Mouse (Mus musculus) heart, embryonic 14.5 days (tissue): ENCODE data around the gene Arih1. TPM values are rescaled to one million over a fixed set of nuclear protein-coding genes. Genes with fewer than 3 reads are reported as not detected.

Experiments used
- ATAC-seq: fragments of 200-750 bp; cut with Nextera tagmentation; 2 replicates; pipeline ENCODE4 v1.8.0; 2017; ENCODE audit warnings: low read depth, moderate TSS enrichment; ENCODE audit not compliant: insufficient number of reproducible peaks, insufficient read depth, low FRiP score
- H3K27ac ChIP-seq, 2 experiments: fragments of 200-500 bp in 1 of 2; fragments of 300-500 bp in 1 of 2; sonication (generic) in 1 of 2; replicated peaks in 1 of 2; 2 replicates each; pipeline ENCODE4 v1.5.1; 2012 to 2014; ENCODE audit warnings: low read depth in 2 of 2, low read length in 2 of 2, control low read depth in 1 of 2, mild to moderate bottlenecking in 1 of 2, mixed read lengths in 1 of 2; ENCODE audit not compliant: control insufficient read depth in 1 of 2, insufficient read depth in 1 of 2
- H3K27me3 ChIP-seq: fragments of 300-500 bp; sonication (generic); 2 replicates; pipeline ENCODE4 v1.6.1; 2014; ENCODE audit warnings: mild to moderate bottlenecking, low read length, control low read depth; ENCODE audit not compliant: control insufficient read depth, insufficient read depth
- H3K36me3 ChIP-seq: fragments of 300-500 bp; sonication (generic); 2 replicates; pipeline ENCODE4 v1.6.1; 2014; ENCODE audit warnings: mild to moderate bottlenecking, control low read depth, low read length, mixed read lengths; ENCODE audit not compliant: control insufficient read depth, insufficient read depth
- H3K4me1 ChIP-seq, 2 experiments: fragments of 200-500 bp in 1 of 2; fragments of 300-500 bp in 1 of 2; sonication (generic) in 1 of 2; 2 replicates each; pipeline ENCODE4 v1.6.1; 2012 to 2014; ENCODE audit warnings: low read length in 2 of 2, control low read depth in 1 of 2, mixed read lengths in 1 of 2; ENCODE audit not compliant: control insufficient read depth in 2 of 2, insufficient read depth in 2 of 2
- H3K4me2 ChIP-seq: fragments of 300-500 bp; sonication (generic); 2 replicates; pipeline ENCODE4 v1.6.1; 2014; ENCODE audit warnings: mild to moderate bottlenecking, low read length
- H3K4me3 ChIP-seq, 2 experiments: fragments of 200-500 bp in 1 of 2; fragments of 300-500 bp in 1 of 2; sonication (generic) in 1 of 2; 2 replicates each; pipeline ENCODE4 v1.5.1; 2012 to 2014; ENCODE audit warnings: low read length in 2 of 2, mild to moderate bottlenecking in 2 of 2, control low read depth in 1 of 2, low read depth in 1 of 2, moderate library complexity in 1 of 2; ENCODE audit not compliant: control insufficient read depth in 1 of 2, insufficient read depth in 1 of 2
- H3K9ac ChIP-seq: fragments of 300-500 bp; sonication (generic); 2 replicates; pipeline ENCODE4 v1.6.1; 2014; ENCODE audit warnings: mild to moderate bottlenecking, low read length
- H3K9me3 ChIP-seq: fragments of 300-500 bp; sonication (generic); 2 replicates; pipeline ENCODE4 v1.6.1; 2016; ENCODE audit warnings: low read length, control low read depth; ENCODE audit not compliant: control insufficient read depth
- WGBS: fragments of 180-500 bp; shearing (Covaris S2); extraction: QIAGEN DNeasy Blood & Tissue Kit; methylation state at CpG from one replicate; pipeline ENCODE4 v1.1.7; 2014; 5-methylcytosine and 5-hydroxymethylcytosine counted together
- polyA plus RNA-seq: library from polyadenylated mRNA; unstranded; fragments of >200 nt; fragmentation: Nextera tagmentation; extraction: Ambion mirVana; gene quantifications from 2 replicates; pipeline ENCODE4 v1.2.1, GENCODE M21; 2014

The Arih1 gene
- polyA plus RNA-seq, 1 experiment from 2014 or later, result 18.3 TPM

- H3K4me3 ChIP-seq, result no peak overlapping the region
- no peak overlapping the region for H3K4me2 ChIP-seq
- no peaks in the 10 kb centered on the region for H3K27me3 ChIP-seq
- 83% methylated on average over 2 of the region's 2 CpGs for WGBS
- no peak for ATAC-seq
- no peaks in the 10 kb centered on the region for H3K36me3 ChIP-seq
- H3K9me3 ChIP-seq, result no peaks in the 10 kb centered on the region
- no peak overlapping the region for H3K9ac ChIP-seq
- H3K27ac ChIP-seq, result no peak overlapping the region
- H3K4me1 ChIP-seq, result peaks cover 4 to 8% of the 10 kb centered on the region in 2 experiments
Observed at GRCm38 (mm10) chr9:59519396-59519795, 33.0 kb upstream of the Arih1 start.

GRCm38 (mm10) chr9:59518976-59519375 is 32.6 kb upstream of the Arih1 start:
- no peak overlapping the region; a peak in 2 of 4 replicates for H3K27ac ChIP-seq
- WGBS, result 26% methylated on average over 5 of the region's 5 CpGs

GRCm38 (mm10) chr9:59517127-59517526 is 30.7 kb upstream of the Arih1 start:
- no peak overlapping the region for H3K4me2 ChIP-seq
- no peak for ATAC-seq
- H3K27ac ChIP-seq, result no peak overlapping the region
- peaks cover 4 to 8% of the 10 kb centered on the region in 2 experiments for H3K4me1 ChIP-seq
- H3K36me3 ChIP-seq, result no peaks in the 10 kb centered on the region
- no peak overlapping the region for H3K4me3 ChIP-seq
- WGBS, result 47% methylated on average over 7 of the region's 7 CpGs
- no peaks in the 10 kb centered on the region for H3K9me3 ChIP-seq
- H3K9ac ChIP-seq, result no peak overlapping the region
- H3K27me3 ChIP-seq, result no peaks in the 10 kb centered on the region

More at GRCm38 (mm10) chr9:59518976-59519375, 32.6 kb upstream of the Arih1 start:
- no peaks in the 10 kb centered on the region for H3K9me3 ChIP-seq
- peaks cover 4 to 8% of the 10 kb centered on the region in 2 experiments for H3K4me1 ChIP-seq
- H3K9ac ChIP-seq, result no peak overlapping the region
- H3K4me3 ChIP-seq, result no peak overlapping the region
- H3K36me3 ChIP-seq, result no peaks in the 10 kb centered on the region
- no peaks in the 10 kb centered on the region for H3K27me3 ChIP-seq
- no peak for ATAC-seq
- H3K4me2 ChIP-seq, result no peak overlapping the region

GRCm38 (mm10) chr9:59515069-59515468 is 28.7 kb upstream of the Arih1 start:
- Histone ChIP-seq H3K9me3 (no peaks in the 10 kb centered on the region), H3K36me3 (no peaks in the 10 kb centered on the region), H3K27ac (no peak overlapping the region), H3K4me2 (no peak overlapping the region), H3K4me1 (peaks cover 4 to 8% of the 10 kb centered on the region in 2 experiments), H3K4me3 (no peak overlapping the region), H3K27me3 (no peaks in the 10 kb centered on the region), H3K9ac (no peak overlapping the region)
- 2% methylated on average over 3 of the region's 3 CpGs for WGBS
- ATAC-seq, result no peak

- Histone ChIP-seq H3K9ac (no peak overlapping the region), H3K27ac (no peak overlapping the region), H3K27me3 (no peaks in the 10 kb centered on the region), H3K4me2 (no peak overlapping the region), H3K36me3 (no peaks in the 10 kb centered on the region), H3K4me3 (no peak overlapping the region), H3K4me1 (peaks cover 0 to 8% of the 10 kb centered on the region in 2 experiments), H3K9me3 (no peaks in the 10 kb centered on the region)
- 30% methylated on average over 4 of the region's 4 CpGs for WGBS
- no peak for ATAC-seq
Observed at GRCm38 (mm10) chr9:59512381-59512780, 26.0 kb upstream of the Arih1 start.

GRCm38 (mm10) chr9:59508146-59508545 is 21.7 kb upstream of the Arih1 start:
- 46% methylated on average over 1 of the region's 1 CpGs for WGBS
- no peak for ATAC-seq
- Histone ChIP-seq H3K36me3 (no peaks in the 10 kb centered on the region), H3K9ac (no peak overlapping the region), H3K4me2 (no peak overlapping the region), H3K4me3 (no peak overlapping the region), H3K4me1 (no peaks in the 10 kb centered on the region), H3K27ac (no peak overlapping the region), H3K27me3 (no peaks in the 10 kb centered on the region), H3K9me3 (no peaks in the 10 kb centered on the region)

- Histone ChIP-seq H3K4me2 (peak overlapping the region; percentile 96), H3K9me3 (no peaks in the 10 kb centered on the region), H3K9ac (peak overlapping the region; percentile 99), H3K4me3 (peak overlapping the region; percentile 88 to 94; a peak in 3 of 4 replicates), H3K36me3 (no peaks in the 10 kb centered on the region), H3K4me1 (peaks cover 0 to 18% of the 10 kb centered on the region in 2 experiments; a peak in 1 of 4 replicates), H3K27me3 (no peaks in the 10 kb centered on the region), H3K27ac (peak overlapping the region; percentile 76 to 97; a peak in 3 of 4 replicates)
- ATAC-seq, result no peak
Observed at GRCm38 (mm10) chr9:59487331-59487730, 913 bp upstream of the Arih1 start.

- H3K27me3 ChIP-seq, result no peaks in the 10 kb centered on the region
- peak overlapping the region; percentile 99 for H3K9ac ChIP-seq
- H3K4me3 ChIP-seq, result peak overlapping the region; percentile 88 to 94
- H3K9me3 ChIP-seq, result no peaks in the 10 kb centered on the region
- ATAC-seq, result peak; percentile 15
- H3K4me2 ChIP-seq, result peak overlapping the region; percentile 96
- H3K4me1 ChIP-seq, result peaks cover 0 to 23% of the 10 kb centered on the region in 2 experiments; a peak in 1 of 4 replicates
- no peaks in the 10 kb centered on the region for H3K36me3 ChIP-seq
- WGBS, result 0% methylated on average over 40 of the region's 71 CpGs
- peak overlapping the region; percentile 97 to 98 for H3K27ac ChIP-seq
Observed at GRCm38 (mm10) chr9:59486076-59486518, 321 bp downstream of the Arih1 start.
